Mouse (Mus musculus): ENCODE data around the gene Rybp. TPM values are rescaled to one million over a fixed set of nuclear protein-coding genes. Genes with fewer than 3 reads are reported as not detected.

Gene Rybp
- total RNA-seq, 2 experiments from 2014 or later = 51.9 to 53.9 TPM

DNA sequence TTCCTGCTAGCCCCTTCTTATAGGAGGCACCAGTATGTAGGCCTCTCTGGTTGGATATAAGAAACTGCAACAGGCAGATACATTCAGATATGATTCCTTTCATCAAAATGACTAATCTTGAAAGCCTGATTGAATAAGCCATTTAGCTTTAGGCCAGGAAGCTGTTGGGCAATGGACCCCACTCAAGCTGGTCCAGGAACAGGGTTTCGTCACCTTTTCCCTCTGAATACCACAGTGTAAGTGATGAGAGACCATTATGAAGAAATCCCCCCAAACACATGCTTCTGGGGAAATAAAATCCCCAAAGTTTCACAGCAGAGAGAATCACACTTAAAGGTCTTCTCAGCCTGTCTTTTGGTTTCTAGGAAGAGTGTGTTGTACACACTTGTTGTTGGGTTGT, 23.9 kb upstream of the Rybp start:
- H3K27ac ChIP-seq = no peak overlapping the region
- TF ChIP-seq CTCF (conservative IDR thresholded peaks at IDR 0.05) = no peak
- no peak for DNase-seq (ENCODE audit: low spot score in 2 of 2)
- H3K4me3 ChIP-seq = no peak overlapping the region

DNA sequence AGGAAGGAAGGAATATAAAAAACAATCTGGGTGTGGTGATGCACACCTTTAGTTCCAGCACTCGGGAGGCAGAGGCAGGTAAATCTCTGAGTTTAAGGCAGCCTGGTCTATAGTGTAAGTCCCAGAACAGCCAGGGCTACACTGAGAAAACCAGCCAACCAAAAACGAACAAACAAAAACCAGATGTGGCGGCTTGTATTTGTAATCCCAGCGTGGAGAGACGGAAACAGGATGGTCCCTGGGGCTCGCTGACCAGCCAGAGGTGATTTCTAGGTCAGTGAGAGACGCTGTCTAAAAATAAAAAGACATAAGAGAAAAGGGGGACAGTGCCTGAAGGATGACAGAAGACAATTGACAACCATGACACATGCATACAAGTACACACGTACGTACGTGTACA, 17.5 kb upstream of the Rybp start:
- Histone ChIP-seq H3K27ac (no peak overlapping the region), H3K4me3 (no peak overlapping the region)
- DNase-seq (ENCODE audit: low spot score in 2 of 2) = no peak
- TF ChIP-seq CTCF (conservative IDR thresholded peaks at IDR 0.05) = no peak

DNA sequence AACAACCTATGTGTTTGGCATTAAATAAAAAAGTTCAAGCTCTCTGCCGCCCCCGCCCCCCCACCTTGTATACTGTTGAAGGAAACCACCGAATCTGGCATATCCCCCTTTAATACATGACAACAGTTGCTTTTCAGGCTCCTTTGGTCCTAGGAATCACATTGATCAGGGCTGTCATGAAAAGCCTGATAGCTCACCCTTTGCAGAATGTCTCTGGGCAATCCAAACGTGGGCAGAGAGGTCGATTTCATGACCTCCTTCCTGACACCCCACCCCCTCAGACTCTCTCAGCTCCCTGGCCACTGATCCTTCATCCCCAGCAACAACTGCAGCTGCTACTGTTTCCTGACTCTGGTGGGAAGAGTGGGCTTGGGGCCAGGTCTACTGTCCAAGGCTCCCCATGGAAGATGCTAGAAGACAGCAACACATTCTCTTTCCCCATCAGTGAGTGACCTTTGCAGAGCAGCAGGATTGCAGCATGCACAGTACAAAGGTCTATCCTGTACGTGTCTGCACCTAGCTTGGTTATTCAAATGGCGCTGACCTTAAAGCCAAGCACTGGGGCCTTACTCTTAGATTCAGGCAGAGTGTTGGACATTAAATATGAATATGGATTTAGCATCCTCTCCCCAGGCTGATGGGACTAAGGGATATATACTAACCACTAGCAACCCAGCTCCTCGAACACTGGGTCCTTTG, 14.3 kb upstream of the Rybp start:
- no peak for DNase-seq (ENCODE audit: low spot score in 2 of 2)
- no peak overlapping the region for H3K27ac ChIP-seq
- no peak overlapping the region for H3K4me3 ChIP-seq
- TF ChIP-seq CTCF (conservative IDR thresholded peaks at IDR 0.05) = no peak

DNA sequence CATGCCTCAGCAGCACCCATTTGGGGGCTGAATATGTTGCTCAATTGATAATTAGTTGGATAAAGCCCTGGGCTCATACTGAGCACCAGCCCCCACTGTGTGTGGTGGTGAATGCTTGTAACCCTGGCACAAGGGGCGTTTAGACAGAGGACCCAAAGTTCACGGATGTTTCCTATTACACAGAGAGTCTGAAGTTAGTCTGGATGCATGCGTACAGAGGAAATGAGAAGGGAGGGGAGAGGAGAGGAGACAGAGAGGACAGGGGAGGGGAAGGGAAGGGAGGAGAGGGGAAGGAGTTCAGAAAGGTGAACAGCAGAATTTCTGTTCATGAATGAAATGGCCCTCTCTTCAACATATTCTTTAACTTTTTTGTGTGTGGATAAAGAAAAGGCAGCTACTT, 13.5 kb upstream of the Rybp start:
- H3K27ac ChIP-seq = no peak overlapping the region
- no peak for DNase-seq (ENCODE audit: low spot score in 2 of 2)
- TF ChIP-seq CTCF (conservative IDR thresholded peaks at IDR 0.05) = no peak
- H3K4me3 ChIP-seq = no peak overlapping the region

DNA sequence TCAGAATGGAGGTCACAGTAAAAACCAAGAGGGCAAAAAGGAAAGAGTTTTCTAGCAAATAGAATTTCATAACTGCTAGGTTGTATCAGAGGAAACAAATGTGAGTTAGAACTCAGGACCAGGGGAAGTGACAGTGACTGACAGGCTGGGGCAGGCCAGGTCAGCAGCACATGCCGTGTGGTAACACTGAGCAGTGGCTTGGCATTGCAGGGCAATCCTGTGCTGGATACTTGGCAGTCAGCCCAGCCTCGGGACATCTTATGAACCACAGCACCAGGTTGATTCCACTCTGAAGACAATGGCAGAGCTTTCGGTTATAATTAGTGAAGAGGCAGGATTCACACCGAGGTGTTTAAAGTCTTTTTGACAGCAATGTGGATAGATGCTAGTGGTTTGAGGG, 11.7 kb upstream of the Rybp start:
- TF ChIP-seq CTCF (conservative IDR thresholded peaks at IDR 0.05) = no peak
- H3K27ac ChIP-seq = no peak overlapping the region
- no peak for DNase-seq (ENCODE audit: low spot score in 2 of 2)
- no peak overlapping the region for H3K4me3 ChIP-seq

DNA sequence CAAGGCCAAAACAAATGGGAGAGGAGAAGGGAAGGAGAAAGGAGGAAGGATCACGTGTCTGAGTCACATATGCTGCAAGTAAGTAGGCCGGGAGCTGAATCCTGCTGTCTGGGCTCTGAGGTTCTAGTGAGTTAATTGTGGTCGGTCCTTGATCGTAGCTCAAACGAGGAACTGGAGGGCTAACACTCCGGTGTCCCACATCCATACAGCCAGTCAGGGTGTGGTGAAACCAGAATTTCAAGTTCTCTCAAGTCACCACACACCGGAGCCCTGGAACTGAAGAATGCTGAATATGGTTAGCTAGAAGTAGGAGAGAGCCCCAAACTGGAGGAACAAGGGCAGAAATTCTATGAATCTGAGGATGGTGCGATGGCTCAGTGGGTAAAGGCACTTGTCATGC, 10.3 kb upstream of the Rybp start:
- no peak for TF ChIP-seq CTCF (conservative IDR thresholded peaks at IDR 0.05)

DNA sequence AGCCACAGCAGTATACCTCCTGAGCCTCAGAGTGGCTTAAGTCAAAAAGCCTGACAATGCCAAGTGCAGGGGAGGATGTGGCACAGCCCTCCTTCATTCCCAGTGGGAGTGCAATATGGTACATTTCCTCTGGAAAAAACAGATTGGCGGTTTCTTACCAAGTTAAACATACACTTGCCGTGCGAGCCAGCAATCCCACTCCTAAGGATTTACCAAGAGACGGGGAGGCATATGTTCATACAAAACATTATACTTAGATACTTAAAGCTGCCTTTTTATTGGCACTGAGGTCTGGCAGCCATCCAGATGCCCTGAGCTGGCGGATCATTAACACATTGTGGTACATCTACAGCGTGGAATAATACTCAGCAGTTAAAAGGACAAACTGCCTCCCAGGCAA, 5.1 kb upstream of the Rybp start:
- peak; percentile 21 to 62 for DNase-seq (ENCODE audit: low spot score in 2 of 2)
- Histone ChIP-seq H3K27ac (no peak overlapping the region), H3K4me3 (no peak overlapping the region)
- TF ChIP-seq CTCF (conservative IDR thresholded peaks at IDR 0.05) = no peak

More for the DNA sequence above, 10.3 kb upstream of the Rybp start:
- DNase-seq (ENCODE audit: low spot score in 2 of 2) = no peak
- Histone ChIP-seq H3K27ac (no peak overlapping the region), H3K4me3 (no peak overlapping the region)

DNA sequence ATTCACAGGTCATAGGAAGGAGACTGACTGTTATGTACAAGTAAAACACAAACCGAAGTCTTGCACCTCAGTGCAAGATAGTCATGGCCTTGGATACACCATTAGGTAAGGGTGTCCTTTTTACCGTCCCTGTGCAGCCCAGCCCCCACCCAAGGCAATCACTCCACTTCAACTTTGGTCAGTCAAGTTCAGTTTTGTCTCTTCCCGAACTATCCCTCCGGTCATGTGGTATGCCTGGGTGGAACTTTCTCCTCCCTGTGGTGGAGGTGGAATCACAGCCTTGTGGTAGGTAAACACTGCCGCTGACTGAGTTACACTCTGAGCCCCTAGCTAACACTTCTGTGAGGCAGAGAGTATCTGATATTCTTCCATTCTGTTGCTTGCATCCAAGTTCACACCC, 1.8 kb upstream of the Rybp start:
- Histone ChIP-seq H3K4me3 (no peak overlapping the region), H3K27ac (no peak overlapping the region)
- no peak for DNase-seq (ENCODE audit: low spot score in 2 of 2)
- TF ChIP-seq CTCF (conservative IDR thresholded peaks at IDR 0.05) = no peak

DNA sequence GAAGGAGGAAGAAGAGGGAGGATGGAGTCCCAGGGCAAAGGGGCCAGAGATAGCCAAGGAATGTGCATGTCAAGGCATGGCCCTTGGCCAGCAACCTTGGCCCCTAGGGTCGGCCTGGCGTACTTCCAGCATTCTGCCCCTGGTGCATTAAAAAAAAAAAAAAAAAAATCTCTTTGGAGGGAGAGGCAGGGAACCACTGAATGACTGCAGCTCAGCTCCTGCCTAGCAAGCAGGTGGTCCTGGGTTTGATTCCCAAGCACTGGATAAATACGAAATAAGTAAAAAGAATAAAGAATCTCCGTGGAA, 1.4 kb upstream of the Rybp start:
- no peak overlapping the region for H3K27ac ChIP-seq
- DNase-seq (ENCODE audit: low spot score in 2 of 2) = no peak
- TF ChIP-seq CTCF (conservative IDR thresholded peaks at IDR 0.05) = no peak

DNA sequence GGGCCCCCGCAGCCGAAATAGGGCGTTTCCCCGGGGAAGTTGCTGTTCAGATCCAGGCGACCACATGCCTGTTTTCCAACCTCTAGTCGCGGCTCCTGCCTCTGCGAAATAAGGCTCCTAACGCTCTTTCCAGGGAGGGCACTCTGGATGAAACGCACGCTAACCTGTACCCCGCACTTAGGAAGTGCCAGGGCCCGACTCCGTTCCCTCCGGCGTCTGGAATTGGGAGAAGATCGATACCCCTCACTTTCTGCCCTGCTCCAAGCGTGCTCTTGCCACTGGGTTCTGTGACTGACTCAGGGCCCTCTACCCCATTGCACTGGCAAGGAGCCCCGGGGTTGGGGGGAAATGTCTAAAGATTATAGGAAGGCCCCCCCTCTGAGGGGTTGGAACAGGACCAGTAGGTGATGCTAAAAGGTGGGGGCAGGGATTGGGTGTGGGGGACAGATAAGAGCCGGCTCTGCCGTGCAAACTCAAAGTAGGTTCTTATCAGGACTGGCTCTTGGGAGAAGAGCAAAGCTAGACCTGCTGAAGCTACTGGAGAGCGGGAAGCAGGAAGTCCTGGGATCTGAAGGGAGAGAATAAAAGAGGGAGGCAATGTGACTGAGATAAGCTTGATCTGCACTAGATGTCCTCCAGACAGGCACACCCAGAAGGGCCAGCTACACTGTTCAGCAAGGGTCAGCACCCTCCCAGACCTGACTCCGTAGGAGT, 888 bp upstream of the Rybp start:
- DNase-seq (ENCODE audit: low spot score in 2 of 2) = peak; percentile 13 to 21
- H3K4me3 ChIP-seq = peak overlapping the region; percentile 77
- TF ChIP-seq CTCF (conservative IDR thresholded peaks at IDR 0.05) = no peak
- H3K27ac ChIP-seq = peak overlapping the region; percentile 76

More for the DNA sequence above, 1.4 kb upstream of the Rybp start:
- no peak overlapping the region for H3K4me3 ChIP-seq

DNA sequence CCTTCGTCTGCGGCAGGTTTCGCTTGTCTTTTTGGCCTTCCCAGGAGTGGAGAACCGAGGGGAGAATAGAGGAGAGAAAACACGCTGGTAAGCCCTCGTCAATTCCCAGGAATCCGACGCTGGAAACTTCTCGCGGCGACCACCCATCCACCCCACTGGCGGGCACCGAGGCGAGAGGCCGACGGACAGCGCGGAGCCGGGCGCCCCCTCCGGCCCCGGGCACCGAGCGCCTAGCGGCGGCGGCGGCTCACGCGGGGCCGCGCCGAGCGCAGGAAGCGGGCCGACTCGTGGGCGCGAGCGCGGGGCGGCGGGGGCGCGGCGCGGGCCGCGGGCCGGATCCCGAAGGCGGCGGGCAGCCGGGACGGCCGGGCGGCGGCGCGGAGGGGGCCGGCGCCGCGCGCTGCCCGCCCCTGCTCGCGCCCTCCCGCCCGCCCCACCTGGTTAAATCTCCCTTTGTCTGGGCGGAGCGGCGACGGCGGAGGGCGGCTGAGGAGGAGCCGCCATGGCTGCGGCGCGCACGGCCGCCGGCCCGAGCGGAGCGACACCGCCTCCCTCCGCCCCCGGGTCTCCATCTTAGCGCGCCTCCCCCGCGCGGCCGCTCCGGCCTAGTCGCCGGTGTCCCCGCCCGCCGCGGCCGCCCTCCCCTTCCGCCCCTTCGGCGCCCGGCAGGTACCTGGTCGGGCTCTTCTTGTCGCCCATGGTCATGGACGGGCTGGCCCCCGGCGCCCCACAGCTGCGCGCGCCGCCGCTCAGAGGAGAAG, 532 bp downstream of the Rybp start:
- peak; percentile 44 to 52 for DNase-seq (ENCODE audit: low spot score in 2 of 2)
- peak; percentile 36 for TF ChIP-seq CTCF (conservative IDR thresholded peaks at IDR 0.05)
- Histone ChIP-seq H3K4me3 (peak overlapping the region; percentile 70), H3K27ac (peak overlapping the region; percentile 96)

DNA sequence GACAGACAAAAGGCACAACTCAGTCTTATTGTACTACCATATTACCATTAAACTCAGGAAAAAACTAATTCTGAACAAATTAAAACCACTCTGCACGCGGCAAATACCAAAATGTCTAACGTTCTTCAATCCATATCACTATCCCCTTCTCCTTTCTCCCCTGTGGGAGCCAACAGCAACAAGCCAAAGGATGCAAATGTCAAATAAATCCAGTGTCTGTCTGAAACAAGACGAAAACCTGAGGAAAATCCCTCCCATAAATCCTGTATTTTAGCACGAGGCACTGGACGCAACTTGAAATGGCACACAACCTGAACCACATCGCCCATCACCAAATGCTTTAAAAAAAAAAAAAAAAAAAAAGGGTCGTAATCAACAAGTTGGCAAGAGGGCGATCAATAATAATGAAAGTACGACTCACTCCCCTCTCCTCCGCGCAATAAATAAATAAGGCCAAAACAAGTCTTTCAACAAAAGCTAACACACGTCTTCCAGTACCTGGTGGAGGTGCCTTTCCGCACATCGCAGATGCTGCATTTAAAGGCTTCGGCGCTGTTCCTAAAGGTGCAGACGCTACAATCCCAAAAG, 1.2 kb downstream of the Rybp start:
- Histone ChIP-seq H3K27ac (peak overlapping the region; percentile 80), H3K4me3 (peak overlapping the region; percentile 70)
- no peak for TF ChIP-seq CTCF (conservative IDR thresholded peaks at IDR 0.05)
- DNase-seq (ENCODE audit: low spot score in 2 of 2) = no peak

DNA sequence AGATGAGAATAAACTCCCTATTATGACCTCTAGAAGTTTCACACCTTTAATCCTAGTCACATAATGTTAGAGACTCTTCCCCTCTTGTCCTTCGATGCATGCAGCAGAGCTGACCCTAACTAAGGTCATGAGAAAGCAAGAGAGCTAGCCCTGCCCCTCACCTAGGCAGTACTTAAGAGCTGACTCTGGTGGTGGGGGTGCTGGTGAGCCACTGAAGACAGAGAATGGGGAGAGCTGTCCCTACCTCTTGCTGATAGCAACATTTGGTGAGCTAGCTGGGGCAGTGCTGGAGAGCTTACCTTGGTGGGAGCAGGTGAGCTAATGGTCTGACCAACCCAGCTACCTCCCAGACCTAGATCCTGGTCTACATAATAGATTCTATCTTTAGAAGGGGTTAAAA, 8.4 kb downstream of the Rybp start:
- Histone ChIP-seq H3K4me3 (no peak overlapping the region), H3K27ac (no peak overlapping the region)
- no peak for TF ChIP-seq CTCF (conservative IDR thresholded peaks at IDR 0.05)
- no peak for DNase-seq (ENCODE audit: low spot score in 2 of 2)

All from layer of hippocampus, adult 2 months (tissue).